Mouse (Mus musculus) neural tube, embryonic 10.5 days (tissue): ENCODE data around the gene Lrrc39.
A peak's percentile ranks its signal among the peaks of the same experiment; 100 is the strongest.
"Not testable (repeated sequence)": the region's sequence is repeated elsewhere in the genome, so short reads cannot be mapped to it uniquely, and the experiment has no call there.

Source experiments
- DNase-seq: peaks from one replicate; pipeline ENCODE4 v3.0.0-alpha.2; 2017; ENCODE audit warnings: low spot score; ENCODE audit errors: extremely low spot score

Lrrc39 gene

DNA sequence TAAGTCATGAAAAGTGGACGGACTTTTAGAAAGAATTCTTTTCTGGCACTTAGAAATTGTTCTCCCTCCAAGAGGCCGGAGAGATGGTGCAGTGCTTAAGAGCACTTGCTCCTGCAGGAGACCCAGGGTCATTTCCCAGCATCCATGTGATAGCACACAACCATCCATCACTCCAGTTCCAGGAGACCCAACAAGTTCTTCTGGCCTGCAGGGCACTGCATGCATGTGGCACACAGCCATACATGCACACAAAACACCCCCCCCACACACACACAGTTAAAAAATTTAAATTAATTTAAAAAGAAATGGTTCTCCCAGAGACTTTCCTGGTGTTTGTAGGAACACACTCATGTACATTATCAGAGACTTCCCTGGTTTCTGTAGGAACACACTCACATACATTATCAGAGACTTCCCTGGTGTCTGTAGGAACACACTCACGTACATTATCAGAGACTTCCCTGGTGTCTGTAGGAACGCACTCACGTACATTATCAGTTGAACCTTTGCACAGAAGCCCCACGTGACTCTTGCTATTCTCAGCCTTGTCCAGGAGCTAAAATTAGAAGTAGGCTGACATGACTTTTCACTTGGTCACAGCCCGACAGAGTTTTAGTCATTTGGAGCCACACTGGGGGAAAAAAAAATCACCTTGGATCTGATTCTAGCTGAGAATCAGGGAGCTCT is at the start of gene Lrrc39:
Lrrc39 (plus strand) TSS at position 566 of the 687 bp plus-strand sequence.
- DNase-seq: no peak

DNA sequence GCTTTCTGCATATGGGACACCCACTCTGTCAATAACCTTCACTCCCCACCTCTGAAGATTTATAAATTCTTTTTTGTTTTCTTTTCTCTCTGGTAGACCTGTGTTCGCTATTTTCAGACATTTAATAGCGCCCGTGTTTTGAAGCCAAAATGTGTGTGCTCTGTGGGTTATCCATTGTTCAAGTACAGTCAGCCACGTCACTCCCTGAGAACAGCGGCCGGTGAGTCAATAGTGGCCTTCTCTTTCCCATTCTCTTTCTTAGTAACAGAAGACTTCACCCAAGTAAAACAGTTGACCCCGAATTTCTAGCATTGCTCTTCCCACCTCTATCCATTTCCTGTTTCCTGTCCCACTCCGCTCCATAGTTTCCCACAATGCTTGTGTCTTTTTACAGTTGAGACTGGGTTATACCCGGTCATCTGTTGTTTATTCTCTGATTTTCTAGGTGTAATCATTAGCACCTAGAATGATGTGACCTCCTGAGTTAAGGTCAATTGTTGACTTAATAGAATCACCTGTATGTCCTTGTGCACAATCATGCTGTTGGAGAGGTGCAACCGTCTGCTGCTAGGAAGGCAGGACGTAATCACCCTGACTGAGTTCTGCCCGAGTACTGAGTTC is 42.5 kb upstream of the Lrrc39 start:
- no peak for DNase-seq

DNA sequence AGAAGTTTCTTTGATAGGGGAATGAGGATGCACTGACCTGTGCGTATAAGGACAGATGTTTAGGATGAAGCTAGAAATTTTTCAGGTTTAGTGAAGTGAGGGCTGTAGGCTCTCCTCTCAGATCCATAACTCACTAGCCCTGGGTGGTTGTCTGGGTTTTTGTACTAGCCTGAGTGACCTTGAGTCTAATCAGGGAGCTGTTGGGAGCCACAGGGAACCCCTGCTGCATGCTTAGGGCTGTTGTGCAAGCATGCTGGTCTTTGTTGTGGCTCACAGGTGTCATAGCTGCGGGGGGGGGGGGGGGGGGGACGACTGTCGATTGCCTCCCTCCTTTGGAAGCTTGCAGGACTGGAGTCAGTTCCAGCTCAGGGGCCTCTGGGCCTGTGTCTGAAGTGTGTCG is 33.0 kb upstream of the Lrrc39 start:
- no peak for DNase-seq

DNA sequence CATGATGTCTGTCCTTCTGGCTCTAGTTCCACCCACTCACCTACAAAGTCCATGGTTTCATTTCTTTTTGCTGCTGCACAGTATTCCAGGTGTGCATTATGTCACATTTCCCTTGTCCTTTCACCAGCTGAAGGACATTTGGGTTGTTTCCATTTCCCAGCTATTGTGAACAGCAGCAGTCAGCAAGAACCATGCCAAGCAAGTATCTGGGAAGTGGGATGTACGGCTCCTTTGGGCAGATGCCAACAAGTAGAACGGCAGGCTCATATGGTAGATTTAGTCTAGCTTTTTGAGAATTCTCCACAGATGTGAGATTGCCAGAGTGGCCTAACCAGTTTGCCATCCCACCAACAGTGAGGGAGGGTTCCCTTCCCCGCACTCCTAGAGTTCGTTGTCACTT is 31.9 kb upstream of the Lrrc39 start:
- no peak for DNase-seq

DNA sequence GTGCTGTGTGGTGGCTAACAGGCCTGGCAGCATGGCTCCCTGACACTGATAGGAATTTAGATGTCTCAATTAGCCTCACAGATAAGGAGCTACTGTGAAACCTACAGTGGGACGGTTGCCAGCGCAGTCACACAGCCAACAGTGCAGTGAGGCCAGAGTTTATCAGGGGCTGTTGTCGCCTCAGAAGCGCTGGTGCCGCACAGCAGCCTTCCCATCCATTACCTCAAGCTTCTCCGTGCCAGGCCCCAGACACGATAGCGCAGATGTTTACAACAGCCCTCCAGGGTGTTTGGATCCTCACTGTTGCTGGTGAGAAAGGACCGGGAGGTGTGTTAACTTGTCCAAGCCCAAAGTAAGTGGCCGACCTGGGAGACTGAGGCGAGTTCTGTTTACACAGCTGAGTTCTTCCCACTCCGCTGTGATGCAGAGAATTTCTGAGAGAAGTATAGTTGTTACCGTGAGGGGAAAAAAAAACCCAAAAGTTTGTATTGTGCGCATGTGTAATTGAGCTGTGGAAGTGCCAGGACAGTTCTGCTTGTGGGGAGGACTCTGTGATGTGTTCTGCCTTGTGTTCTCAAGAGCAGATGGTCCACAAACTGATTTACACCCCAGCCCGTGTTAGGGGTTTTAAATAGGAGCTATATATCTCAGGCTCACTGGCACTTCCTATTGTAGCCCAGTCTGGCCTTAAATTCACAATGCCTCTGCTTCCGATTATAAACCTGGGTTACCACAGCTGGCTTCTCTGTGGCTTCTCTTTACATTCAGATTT is 26.2 kb upstream of the Lrrc39 start:
- peak; percentile 26 for DNase-seq

DNA sequence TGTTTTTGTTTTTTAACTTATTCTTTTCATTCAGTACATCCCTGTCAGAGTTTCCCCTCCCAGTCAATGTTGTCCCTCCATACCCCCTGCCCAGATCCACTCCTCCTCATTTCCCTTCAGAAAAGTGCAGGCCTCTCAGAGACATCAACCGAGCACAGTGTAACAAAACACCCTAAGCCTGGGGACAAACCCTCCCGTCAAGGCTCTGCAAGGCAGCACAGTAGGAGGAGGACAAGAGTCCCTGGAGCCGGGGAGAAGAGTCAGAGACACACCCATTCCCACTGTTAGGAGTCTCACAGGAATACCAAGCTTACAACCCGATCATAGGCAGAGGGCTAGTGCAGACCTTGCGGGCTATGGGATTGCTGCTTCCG is 25.6 kb upstream of the Lrrc39 start:
- peak; percentile 33 for DNase-seq

DNA sequence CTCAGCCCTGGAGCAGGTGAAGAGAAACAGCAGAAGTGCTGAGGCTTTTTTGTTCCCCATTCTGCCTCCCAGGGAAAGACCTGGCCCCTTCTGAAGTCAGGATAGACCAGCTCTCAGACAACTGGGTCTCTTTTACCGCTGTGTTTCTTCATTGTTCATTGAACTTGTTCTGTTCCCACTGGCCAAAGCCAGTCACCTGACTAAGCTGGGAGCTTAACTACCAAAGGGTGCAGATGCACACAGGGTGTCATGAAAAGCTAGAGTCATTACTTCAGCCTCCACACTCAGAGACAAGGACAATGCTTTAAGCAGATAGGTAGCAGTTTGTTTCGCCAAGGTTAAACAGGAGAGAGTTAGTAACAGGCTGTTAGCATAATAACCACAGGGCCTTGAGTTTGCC is 20.7 kb upstream of the Lrrc39 start:
- DNase-seq: no peak

DNA sequence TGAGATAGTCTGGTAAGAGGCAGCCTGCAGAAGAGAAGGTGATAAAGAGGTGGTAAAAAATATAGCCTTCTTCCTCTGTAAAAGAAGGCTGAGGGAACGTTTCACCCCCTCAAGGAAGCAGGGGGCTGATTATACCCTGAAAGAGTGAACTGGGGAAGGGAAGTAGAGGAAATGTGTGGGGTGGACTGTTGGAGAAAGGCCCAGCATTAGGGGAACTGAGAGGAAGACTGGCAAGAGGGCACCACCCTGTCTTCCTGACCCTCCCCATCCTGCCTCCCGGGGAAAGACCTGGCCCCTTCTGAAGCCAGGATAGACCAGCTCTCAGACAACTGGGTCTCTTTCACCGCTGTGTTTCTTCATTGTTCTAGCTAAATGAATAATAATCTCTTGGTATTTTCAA is 20.2 kb upstream of the Lrrc39 start:
- DNase-seq: no peak

DNA sequence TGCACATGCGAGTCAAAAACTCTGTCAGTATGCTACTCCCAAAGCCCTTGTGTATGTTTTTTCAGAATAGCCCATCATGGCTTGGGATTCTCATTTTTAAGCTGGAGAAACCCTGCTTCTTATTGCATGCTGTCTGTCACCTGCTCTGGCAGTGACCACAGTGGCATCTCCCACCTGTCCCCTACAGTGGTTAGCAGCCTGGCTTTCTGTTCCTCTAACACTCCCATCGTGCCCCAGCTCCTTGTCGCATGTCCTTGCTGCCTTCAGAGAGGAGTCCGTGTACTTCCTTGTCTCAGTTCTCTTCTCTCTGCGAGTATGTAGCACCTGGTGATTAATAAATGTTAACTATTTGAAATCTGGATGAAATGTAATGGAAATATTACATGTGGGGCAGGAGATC is 15.3 kb upstream of the Lrrc39 start:
- DNase-seq: no peak

DNA sequence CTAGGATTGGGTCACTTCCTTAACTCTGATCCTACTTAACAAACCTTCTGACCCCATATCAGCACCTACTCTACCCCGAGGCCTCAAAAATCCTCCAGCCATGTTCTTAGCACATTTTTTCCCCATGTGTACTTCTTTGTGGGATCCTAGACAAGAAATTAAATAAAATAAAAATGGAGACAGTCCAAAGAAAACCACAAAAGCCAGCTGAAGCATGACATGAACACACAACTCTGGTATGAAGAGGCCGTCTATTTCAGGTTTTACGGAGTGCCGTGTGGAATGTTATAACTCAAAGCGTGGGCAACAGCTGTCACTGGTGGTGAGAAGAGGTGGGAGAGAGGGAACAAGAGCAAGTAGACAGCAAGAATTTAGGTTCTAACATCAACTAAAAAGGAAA is 11.4 kb upstream of the Lrrc39 start:
- no peak for DNase-seq

DNA sequence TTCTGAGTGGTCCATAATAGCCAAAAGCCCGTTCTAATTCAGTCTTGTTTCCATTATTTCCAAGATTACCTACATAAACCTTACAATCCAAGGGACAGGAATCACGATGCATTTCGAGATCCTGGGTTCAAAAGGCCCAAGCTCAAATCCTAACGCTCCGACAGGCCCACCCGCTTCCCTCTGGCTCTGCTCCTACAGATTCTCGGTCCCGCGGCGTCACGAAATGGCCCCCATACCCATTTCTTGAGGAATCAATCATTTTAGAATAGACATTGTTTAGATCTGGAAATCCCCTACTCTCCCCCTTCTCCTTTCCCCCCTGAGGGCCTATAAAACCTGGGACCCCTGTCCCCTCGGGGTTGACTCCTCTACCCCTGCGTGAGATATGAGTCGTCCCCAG is 1.5 kb upstream of the Lrrc39 start:
- not testable (repeated sequence) for DNase-seq

DNA sequence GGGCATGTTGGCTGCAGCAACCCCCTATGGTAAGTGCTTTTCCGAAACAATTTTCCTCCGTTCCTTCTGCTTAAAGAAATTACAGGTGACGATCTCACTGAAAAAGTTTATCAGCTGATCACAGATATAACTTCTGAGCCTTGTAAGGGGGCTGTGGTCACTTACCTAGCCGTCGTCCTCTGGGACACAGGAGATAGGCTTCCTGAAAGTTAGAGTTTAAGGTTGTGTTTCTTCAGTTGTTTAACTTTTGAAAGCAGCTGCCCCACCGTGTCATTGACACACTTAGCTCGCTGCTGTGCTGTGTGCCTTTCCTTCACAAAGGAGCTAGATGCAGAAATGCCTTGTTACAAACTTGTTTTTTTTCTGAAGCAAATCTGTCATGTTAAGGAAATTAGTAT is 321 bp downstream of the Lrrc39 start:
- DNase-seq: no peak

DNA sequence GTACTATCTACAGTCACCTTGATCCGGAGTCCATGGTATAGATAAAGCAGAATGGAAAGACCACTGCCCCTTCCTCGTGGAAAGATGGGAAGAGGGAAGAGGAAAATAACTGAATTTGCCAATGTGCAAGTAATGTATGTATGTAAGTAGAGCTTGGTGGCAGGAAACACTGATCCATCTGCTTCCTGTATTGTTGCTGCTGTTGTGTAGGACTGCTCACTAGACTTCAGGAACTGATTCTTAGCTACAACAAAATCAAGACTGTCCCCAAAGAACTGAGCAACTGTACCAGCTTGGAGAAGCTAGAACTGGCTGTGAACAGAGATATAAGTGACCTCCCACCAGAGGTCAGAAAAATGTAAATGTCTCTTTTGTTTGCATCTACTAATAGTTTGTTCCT is 7.9 kb downstream of the Lrrc39 start:
- no peak for DNase-seq

DNA sequence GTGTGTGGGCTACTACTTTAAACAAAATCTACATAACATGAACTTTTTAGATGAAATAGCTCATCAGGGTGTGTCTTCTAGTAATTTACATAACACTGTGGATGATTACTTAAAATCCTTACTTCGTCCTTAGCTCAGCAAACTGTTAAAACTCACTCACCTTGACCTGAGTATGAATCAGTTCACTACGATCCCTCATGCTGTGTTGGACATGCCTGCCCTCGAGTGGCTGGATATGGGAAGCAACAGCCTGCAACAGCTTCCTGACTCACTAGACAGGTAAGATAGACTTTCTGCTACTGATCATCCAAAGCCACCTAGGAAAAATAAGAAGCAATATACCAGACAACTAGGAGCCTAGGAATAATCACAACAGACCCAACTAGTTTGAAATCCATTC is 14.5 kb downstream of the Lrrc39 start:
- DNase-seq: no peak

DNA sequence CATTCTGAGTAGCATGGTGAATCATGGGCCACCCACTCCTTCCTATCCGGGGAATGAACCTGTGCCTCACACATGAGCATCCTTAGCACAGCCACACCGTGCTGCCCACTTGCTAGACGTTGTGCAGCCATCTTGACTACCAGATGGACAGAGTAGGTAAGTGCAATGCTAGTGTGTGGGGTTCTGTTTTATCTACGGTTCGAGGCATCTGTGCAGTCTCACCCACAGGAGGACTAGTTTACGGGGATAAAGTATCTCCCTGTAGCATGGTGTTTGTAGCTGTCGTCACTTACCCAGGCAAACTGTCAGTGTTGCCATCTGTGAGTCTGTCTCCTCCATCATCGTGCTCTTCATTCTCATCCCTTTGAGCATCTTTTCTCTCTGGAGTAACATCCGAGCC is 19.4 kb downstream of the Lrrc39 start:
- DNase-seq: no peak

DNA sequence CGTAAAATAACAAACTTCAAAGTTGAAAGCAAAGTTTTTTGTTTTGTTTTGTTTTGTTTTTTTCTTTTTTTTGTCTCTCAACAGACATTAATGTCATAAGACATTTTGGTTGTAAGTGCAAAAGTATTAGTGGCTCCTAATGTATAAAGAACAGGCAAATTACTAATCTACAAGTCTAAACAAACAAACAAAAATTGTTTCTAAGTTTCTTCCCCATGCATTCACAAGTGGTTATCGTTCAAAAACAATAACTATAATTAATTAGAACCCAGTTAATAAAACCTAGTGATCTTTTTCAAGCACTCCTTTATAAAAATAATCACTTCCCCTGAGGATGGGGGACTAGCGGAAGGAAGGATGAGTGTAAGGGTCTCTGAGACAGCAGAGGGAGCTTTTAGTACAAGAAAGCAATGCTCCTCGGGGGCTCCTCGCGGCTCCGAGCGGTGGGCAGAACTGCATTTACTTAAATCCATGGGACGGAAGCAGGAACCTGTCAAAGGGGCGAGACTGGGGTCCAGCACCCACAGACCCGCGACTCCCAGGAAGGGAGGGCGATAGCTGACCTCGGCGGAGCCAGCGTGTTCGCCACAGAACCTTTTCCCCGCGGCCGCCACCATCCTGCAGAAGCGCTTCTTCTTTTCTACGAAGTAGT is 31.4 kb downstream of the Lrrc39 start:
- no peak for DNase-seq

DNA sequence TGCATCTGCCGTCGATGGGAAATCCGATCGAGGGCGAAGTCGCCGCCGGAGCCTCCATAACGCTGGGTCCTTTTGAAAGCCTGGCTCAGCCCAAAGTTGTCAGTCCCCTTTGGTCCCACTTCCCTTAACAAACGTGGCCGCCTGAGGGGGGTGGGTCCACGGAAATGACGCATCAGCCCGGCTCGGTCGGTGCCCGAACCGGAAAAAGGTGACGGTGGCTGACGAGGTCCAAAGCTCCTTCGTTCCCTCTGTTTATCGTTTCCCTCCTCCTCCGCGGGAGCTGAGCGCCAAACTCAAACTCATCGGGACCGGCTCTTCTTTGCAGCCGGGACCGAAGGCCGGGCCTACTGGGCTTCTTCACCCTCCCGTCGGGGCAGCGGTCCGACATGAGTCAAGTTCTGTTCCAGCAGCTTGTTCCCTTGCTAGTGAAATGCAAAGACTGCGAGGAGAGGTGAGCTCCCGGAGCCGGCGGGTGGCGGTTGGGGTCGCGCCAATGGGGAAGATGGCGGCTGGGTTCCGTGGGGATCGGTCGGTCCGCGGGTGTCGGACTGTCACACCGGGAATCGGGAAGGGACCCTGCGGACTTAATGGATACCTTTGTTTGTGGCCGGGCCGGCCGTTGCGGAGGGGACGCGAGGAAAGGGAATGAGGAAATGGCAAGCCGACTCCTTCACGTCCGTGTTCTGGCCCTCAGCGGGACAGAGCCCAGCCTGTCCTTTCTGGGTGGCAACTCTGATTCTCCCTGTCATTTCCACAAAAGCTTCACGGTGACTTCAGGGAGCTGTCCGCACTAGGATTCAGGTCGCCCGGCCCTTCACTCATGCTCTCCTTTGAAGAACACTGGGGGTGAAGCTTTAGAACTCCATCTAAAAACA is 32.2 kb downstream of the Lrrc39 start, which contains the start of gene Sass6:
Sass6 (plus strand) TSS at position 255 of the 875 bp plus-strand sequence.
- DNase-seq: peak; percentile 98

DNA sequence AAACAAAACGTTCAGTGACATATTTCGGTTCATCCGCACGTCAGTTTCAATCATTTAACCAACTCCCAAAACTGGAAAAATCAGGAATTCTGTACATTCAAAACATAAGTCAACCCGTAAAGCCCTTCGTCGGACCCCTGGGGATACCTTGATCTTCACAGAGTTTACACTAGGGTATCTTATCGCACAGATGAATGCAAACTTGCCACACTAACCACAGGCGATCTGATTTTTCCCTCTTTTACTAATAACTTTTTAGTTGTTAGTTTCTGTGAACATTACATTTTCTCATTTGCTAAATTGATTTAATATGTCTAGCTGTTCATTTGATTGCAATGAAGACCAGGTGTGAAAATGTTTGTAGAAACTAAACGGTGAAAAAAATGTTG is 32.8 kb downstream of the Lrrc39 start:
- no peak for DNase-seq

DNA sequence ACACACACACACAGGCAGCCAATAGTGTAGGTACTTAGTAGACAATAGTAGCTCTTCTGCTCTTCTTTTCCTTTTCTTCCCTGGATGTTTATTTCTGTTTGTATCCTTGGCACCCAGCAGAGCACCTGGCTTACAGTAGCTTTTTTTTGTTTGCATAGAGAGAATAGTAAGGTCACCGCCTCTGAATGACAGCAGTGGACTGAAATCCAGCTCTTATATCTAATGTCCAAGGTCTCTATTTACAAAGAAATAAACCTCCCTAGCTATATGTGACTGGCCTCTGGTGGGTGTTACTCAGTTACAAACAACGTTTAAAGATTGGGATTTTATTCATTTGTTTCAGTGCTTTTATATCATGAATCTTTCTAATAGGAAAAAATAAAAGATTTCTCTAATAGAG is 36.9 kb downstream of the Lrrc39 start:
- no peak for DNase-seq

DNA sequence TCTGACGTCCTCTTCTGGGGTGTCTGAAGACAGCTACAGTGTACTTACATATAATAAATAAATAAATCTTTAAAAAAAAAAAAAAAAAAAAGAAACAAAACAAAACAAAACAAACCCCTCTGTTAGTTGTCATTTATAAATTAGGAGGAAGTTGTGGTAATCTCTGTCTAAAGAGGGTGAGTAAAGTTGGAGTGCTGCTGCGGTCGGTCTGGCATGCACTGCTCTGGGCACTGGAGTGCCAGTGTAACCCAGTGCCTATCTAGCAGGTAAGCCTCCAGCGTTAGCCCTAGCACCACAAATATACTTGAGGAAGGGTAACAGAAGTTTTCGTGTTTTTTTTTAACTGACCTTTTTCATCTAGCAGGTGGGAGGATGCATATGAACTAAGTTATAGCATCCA is 38.2 kb downstream of the Lrrc39 start:
- DNase-seq: no peak

DNA sequence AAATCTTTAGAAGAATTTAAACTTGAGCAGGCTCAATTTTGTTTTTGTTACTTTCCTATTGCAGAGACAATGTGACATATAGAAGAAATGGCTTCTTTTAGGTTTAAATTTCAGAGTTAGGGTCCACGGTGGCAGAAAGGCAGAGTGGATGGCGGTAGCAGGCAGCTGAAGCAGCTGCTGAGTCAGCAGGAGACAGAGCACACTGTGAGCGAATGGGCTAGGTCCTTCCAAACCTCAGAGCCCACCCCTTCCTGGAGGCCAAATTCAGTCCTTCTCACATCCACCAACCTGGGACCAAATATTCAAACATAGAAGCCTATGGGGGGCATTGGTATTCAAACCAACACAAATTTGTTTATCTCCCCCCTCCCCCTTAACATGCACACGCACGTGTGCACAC is 39.0 kb downstream of the Lrrc39 start:
- no peak for DNase-seq
